Mouse (Mus musculus): ENCODE results near the gene Mprip.
"Not testable (repeated sequence)": the region's sequence is repeated elsewhere in the genome, so short reads cannot be mapped to it uniquely, and the experiment has no call there.

Mprip gene

DNA sequence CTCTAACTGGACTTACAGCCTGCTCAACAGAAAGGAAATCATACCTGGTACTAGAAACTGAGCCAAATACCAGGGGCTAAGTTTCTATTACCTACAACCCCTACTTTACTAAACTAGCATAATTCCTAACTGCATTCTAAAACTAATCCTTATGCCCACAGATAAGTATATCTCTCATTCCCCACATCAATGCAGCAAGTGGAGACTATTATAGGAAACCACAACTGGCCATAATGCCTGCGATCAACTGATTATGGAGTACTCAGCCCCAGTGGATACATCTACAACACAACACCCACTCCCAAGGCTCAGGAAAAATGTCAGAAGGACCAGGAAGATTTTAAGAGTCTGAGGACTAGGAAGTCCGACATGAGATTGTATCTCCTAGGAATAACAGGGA, 7.6 kb upstream of the Mprip start:
- DNase-seq (ENCODE audit: extremely low spot score, low spot score), result no peak

DNA sequence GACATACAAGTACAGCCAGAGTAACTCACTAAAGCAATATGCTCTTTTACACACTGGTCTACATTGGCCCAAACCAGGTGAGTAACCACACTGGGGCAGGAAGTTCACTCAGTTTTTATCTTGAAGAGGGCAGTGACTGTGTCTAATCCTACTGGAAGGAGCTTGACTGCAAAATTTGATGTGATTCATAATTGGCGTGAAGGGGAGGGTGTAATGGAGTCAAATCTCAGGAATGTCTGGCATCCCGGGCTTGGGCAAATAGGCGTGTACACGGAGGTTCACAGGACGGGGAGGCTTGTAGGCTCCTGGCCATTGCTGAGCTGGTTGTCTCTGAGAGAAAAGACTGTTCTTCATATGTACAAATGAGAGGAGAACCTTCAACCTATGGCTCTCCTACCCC, 5.8 kb upstream of the Mprip start:
- DNase-seq (ENCODE audit: extremely low spot score, low spot score), result no peak

DNA sequence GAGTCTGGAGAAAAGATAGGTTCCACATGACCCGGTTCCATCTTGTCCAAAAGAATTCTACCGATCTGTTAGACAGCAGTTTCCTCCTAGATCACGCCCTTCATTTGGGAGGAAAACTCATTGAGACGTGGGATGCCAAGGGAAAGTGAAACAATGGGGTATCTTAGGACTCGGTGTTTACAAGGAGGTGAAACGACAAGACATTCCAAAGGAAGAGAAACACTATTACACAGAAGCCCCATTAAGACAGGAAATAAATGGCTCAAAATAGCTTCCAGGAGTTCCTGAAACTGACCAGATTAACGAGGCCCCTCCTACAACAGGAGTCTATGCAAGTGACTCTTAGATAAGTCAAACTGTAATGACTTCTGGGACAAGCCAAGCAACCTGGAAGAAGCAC, 5.1 kb upstream of the Mprip start:
- no peak for DNase-seq (ENCODE audit: extremely low spot score, low spot score)

DNA sequence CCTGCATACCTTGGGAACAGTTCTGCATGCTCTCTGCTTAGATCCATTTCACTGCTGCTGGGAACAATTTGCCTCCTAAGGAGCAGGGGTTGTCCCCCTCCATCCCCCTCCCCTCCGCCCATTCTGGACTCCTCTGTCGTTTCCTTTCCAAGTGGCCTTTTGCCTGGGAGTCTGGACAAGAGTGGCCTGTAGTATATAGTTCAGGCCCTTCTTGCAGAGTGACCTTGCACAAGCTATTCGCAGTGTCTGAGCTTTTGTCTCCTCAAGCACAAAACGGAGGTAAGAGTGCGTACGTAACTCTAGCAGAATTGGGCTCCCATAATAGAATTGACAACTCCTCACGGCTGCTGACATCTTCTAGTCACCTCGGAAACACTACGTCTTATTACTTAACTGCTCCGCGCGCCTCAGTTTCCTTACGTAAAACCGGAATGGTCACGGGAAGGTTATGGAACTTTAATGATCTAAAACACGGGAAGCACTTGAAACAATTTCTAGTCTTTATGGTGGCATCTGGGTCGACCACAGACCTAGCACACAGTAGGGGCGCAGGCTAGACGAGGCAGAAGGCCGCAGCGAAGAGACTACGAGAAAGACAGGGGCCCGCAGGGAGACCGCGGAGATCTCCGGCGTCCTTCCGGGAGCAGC, 620 bp downstream of the Mprip start:
- DNase-seq (ENCODE audit: extremely low spot score, low spot score), result peak; percentile 48

DNA sequence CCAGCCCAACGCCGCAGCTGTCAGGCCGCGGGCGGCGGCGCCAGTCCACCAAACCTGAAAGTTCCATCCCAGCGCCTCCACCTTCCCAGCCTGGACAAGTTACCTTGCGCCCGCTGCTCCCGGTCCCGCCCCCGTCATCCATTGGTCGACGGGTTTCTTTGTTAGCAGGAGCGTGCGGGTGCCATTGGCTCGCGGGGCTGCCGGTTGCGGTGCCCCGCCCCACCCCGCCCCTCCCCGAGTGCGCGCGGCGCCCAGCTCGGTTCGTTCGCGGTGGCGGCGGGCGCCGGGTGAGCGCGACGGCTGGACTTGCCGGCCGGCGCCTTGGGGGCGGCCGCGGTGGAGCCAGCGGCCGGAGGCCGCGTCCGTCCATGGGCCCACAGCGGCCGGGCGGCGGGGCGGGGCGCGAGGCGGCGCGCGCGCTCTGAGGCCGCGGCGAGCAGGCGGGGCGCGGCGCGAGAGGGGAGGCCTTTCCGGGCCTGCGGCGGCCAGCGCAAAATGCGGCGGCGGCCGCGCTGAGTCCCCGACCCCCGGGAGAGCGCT, 1.2 kb downstream of the Mprip start:
- DNase-seq (ENCODE audit: extremely low spot score, low spot score), result peak; percentile 95

DNA sequence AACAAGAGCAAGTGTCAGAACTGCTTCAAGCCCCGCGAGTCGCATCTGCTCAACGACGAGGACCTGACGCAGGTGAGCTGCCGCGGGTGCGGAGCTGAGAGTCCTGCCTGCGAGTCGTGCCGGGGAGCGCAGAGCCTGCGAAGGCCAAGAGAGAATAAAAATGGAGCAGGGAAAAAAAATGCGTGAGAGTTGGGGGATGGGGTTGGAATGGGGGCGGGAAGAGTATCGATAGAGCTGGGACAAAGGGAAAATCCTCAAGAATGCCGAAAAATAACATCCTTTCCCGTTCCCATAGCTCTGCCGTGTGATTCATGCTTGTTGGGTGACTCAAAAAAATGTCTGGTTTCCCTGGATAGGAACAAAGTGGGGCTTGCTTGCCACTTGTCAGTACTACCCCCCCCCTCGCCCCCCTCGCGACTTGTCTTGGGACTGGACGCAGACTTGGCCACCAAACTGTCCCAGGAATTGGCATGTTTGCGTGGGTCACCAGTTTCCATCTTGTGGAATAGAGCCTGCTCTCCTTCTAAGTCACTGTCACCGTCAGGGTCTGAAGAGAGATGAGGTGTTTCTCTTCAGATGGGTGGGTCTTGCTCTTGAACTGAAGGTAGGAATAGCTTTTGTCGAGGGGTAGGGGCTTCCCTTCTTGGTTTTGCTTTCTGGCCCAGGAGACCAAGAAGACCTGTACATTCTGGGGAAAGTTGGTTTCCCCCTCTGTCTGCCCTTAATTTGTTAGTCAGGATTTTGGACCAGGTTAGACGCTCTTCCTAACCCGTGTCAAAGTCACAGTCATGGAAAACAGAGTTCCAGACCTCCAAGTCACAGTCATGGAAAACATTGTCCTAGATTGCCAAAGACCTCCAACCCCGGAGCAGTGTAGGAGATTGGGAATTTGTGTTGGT, 2.0 kb downstream of the Mprip start:
- DNase-seq (ENCODE audit: extremely low spot score, low spot score), result peak; percentile 48

DNA sequence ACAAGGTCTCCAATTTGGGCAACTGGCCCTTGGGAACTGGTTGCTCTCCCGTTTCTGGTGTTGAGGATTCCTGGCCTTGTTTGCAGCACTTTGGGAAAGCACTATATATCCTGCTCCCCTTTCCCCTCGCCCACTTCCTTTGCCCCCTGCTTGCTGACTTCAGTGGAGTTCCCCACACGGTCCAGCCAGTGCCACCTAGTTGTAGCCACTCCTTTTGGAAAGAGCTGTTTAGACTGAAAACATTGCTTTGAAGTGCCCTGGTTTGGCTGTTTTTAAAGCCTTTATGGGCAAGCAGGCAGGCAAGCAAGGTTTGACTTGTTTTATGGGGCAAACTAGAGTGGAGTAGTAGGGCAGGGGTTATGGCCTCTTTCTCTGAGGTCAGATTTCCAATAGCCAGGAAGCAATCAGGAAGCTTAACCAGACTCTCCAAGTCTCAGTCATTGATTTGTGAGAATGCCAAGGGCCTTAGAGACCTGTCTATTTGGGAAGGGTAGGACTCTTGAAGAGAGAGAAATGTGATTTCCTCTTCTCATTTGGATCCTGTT, 2.7 kb downstream of the Mprip start:
- DNase-seq (ENCODE audit: extremely low spot score, low spot score), result peak; percentile 20

DNA sequence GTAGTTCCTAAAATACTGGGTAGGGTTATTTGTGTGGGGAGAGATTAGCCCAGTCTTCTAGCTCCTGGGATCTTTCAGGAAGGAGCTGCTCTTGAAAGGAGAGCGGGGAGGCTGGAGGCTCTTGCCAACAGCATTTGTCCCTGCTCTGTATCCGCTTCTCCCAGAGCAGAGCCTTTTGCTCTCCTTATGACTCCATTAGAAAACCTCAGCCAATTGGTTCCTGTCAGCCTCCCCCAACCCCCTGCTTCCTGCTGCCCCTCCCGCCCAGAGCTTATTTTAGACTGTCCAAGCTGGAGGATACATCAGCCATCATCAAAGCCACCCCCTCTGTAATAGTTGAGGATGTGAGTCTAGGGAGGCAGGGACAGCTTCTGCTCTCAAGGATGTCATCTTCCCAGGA, 3.7 kb downstream of the Mprip start:
- no peak for DNase-seq (ENCODE audit: extremely low spot score, low spot score)

DNA sequence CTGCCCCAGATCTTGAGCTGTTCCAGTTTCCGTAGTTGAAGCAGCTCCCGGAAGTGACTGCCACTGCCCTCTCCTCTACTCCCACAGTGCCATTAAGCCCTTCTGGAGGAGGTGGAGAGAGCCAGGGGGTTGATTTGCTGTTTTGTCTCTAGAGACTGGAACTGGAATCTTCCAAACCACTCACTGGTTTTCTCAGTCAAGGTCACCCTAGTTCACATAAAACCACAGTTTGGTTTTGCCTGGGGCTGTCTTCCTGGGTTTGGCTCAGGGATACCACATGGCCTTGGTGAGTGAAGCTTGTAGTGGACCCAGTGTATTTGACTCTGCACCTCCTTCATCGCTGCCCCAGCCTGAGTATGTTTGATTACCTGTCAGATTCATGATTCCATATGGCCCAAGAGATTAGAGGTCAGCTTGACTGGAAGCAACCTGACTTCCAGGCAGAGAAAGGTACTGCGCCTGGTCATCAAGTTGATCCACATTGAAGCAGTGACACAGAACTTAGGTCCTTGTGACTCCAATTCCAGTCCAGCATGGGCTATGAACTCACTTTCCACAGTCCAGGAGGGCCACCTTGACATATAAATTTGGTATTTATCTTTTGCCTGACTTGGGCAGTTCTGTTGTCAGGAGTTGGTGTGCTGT, 10.1 kb downstream of the Mprip start:
- DNase-seq (ENCODE audit: extremely low spot score, low spot score), result no peak

DNA sequence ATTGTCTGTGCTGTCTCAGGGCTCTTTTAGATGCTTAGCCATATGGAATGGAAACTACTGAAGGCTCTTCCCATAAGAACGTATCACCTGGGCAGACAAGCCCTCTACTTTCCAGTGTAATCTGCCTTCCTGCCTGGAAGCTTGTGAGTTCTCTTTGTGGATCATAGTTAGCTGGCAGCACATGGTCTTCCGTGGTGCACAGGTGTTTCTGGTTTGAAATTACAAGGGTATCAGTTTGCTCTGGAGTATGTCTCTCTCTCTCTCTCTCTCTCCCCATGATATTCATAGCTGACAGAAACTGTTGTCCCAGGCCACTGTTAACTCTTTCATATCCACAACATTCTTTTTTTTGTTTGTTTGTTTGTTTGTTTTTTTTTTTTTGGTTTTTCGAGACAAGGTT, 12.9 kb downstream of the Mprip start:
- no peak for DNase-seq (ENCODE audit: extremely low spot score, low spot score)

DNA sequence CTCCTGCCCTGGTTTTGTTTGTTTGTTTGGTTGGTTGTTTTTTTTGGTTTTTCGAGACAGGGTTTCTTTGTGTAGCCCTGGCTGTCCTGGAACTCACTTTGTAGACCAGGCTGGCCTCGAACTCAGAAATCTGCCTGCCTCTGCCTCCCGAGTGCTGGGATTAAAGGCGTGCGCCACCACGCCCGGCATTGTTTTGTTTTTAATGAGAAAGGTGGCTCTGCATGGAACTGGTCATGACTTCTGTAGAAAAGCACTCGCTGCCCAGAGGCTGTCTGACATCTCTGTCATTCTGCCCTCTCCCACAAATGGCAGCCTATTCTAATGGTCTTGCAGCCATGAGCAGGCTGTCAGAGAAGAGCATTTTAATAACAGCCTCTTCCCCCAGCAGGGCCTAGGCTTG, 13.6 kb downstream of the Mprip start:
- DNase-seq (ENCODE audit: extremely low spot score, low spot score), result not testable (repeated sequence)

DNA sequence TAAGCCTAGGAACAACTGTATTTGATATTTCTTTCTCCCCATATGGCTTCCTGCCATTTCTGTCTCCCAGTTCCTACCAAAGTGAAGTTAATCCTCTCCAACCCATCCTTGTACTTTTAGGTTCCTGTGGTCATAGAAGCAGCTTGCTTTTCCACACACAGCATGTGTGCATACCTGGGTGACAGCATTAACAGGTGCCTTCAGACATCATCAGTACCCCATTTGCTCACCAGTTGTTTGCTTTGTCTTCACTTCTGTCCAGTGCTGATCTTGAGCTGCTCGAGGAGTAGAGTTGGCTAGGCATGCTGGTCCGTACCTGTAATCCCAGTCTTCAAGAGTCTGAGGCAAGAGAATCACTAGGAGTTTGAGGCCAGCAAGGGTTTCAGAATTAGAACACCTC, 16.7 kb downstream of the Mprip start:
- no peak for DNase-seq (ENCODE audit: extremely low spot score, low spot score)

DNA sequence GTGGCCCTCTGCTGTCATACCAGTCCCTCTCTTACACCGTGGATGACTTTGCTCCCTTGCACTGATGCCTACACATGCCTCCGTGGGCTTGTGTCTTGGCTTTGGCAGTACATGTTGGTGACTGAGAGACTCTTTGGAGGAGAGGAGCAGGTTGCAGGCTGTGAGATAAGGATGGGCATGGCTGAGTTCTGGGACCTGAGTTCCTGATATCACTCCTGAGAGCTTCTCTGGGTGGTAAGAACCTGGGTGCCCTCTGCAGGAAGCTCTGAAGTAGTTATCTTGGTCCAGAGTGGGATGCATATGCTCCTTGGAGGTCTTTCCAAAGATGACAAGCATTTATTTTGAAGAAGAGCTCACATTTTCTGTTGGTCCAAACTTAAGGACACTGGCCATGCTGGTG, 17.6 kb downstream of the Mprip start:
- DNase-seq (ENCODE audit: extremely low spot score, low spot score), result no peak

DNA sequence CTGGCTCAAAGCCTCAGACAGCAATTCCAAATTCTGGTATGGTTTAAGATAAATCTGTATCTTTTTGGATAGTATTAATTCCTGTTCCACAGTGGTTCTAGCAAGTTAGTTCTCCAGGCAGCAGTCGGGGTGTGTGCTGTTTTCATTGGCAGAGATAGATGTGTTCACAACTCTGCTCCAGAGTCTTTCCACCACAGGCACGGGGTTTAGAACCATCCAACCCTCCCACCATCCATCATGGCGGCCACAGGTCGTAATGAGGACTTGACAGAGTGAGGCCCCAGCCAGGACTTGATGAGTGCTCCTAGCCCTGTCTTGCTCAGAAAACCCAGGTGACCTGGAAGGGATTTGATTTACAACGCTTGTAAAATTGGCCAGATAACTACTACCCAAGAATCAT, 19.0 kb downstream of the Mprip start:
- DNase-seq (ENCODE audit: extremely low spot score, low spot score), result no peak

DNA sequence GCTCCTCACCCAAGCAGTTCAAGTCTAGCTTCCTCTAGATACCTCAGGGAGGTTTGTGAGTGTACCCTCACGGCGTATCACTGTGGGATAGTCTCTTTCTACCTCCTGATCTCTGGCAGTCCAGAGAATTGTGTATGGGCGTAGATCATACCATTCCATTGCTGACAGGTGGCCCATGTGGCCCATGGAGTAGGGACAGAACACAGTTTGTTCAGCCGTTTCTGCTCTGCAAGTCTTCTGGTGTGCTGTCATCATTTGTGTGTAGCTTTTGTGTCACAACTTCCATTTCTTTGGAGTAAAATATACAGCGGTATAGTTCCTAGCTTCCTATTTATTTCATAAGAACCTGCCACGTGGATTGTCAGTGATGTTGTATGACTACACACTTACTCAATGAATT, 23.9 kb downstream of the Mprip start:
- DNase-seq (ENCODE audit: extremely low spot score, low spot score), result no peak

DNA sequence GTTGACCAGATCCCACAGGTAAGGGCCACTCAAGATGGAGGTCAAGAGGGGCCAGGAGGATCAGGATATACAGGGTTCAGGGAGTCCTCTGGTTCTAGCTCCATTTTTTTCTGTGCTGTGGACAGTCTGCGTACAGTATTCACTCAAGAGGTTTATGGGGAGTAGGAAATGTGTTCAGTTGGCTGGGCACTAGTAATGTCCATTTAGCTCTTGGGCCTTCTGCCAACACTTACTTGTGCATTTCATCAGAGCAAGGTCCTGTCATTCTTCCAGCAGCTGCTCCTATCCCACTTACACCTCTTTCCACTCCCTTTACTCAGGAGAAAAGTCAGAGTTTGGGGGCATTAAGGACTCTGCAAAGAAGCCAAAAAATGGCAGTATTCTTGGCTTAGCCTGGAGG, 33.4 kb downstream of the Mprip start:
- no peak for DNase-seq (ENCODE audit: extremely low spot score, low spot score)

DNA sequence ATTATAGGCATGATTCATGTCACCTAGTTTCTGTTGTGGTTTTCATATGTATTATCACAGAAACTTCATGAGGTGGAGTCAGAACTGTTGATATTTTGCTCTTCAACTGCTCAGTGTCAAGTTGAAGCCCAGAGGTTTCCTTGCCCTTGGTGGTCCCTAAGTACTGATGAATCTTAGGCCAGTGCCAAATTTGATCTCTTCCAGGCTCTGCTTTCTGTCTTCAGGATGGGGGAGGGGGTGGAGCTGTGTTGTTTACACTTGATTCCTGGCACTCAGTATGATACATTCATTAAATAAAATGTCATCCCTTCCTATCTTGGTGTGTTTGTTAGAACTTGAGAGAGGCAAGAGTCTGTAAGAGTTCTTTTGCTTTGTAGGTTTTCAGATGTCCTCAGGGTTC, 34.4 kb downstream of the Mprip start:
- no peak for DNase-seq (ENCODE audit: extremely low spot score, low spot score)

DNA sequence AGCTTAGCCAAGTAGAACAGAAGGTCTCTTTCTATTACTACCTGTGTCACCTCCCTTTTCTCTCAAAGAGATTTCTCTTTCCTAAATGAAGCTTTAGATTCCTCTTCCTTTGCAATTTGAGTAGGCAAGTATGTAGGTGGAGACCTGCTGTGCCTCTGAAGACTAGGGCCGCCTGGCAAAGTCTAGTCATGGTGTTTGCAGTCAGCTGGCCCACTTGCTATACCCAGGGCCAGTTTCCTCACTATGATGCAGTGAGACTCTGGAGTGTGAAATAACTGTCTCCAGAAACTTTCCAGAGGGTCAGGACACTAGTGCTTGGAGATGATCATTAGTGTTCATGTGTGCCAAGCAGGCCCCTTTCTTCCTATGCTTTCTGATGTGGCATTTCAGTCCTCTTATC, 36.5 kb downstream of the Mprip start:
- DNase-seq (ENCODE audit: extremely low spot score, low spot score), result no peak

DNA sequence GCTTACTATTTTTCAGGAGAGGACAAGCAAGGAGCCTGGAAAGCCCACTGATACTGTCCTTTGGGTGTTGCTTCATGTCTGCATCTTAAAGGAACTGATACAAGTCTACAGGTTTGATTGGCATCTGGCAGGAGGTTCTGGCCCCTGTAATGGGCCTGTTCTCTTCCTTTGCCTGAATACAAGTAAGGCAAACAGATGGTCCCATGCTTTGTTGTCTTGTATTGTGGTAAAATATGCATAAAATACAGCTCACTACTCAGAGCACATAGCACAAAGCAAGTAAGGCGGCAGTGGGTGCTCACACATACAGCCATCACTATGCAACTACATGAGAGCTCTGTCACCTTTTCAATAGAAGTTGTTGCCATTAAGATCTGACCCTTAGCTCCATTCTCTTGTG, 39.7 kb downstream of the Mprip start:
- DNase-seq (ENCODE audit: extremely low spot score, low spot score), result no peak

DNA sequence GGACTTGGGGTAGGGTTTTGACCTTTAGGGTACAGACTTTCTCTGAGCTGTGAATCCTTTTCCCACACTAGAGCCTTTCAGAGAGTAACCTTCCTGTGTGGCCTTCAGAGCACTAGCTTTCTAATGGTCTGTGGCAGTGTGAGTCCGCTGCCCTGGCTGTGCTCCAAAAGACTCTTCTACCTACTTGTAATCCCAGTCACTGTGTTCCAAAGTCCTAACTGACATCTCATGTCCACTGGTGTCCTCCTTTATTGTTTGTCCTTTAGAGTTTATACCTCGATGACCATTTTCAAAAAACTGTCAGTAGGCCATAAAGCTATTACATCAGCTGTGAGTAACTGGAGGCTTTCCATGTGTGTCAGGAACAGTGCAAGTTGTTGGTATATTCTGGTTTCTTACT, 44.0 kb downstream of the Mprip start:
- no peak for DNase-seq (ENCODE audit: extremely low spot score, low spot score)

DNA sequence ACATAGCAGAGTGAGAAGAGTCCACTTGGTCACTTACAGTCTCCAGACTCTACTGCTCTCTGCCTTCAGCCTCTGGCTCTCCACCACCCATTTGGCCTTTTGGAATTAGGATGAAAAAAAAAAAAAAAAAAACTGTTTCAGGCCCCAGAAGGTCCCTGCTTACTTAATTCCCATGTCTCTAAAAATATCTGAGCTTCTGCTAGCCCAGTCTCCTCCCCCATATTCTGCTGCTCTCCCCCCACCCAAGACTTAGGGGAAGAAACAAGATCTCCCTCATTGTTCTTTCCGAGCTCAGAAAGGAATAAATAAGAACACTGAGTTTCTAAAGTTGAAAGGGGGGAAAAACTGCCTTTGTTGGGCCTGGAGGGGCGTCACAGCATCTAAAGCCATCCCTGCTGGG, 46.4 kb downstream of the Mprip start:
- DNase-seq (ENCODE audit: extremely low spot score, low spot score), result no peak

Measured in neural tube, embryonic 10.5 days (tissue).